Mouse (Mus musculus): ENCODE results near the gene Pla2g4f. TPM values are rescaled to one million over a fixed set of nuclear protein-coding genes. Genes with fewer than 3 reads are reported as not detected.

The Pla2g4f gene
- polyA plus RNA-seq, 1 experiment from 2014 or later, result not detected

- Histone ChIP-seq H3K4me3 (replicated peaks) (no peak overlapping the region), H3K9ac (no peak overlapping the region), H3K4me1 (no peaks in the 10 kb centered on the region), H3K27me3 (no peaks in the 10 kb centered on the region), H3K9me3 (replicated peaks) (no peaks in the 10 kb centered on the region), H3K36me3 (no peaks in the 10 kb centered on the region), H3K4me2 (no peak overlapping the region), H3K27ac (no peak overlapping the region)
- ATAC-seq (replicated peaks; ENCODE audit: low FRiP score), result no peak
- 94% methylated on average over 6 of the region's 6 CpGs for WGBS
Measured at GRCm38 (mm10) chr2:120301076-120301475, 12.9 kb downstream of the Pla2g4f start.

- Histone ChIP-seq H3K9ac (no peak overlapping the region), H3K4me3 (replicated peaks) (no peak overlapping the region), H3K27me3 (no peaks in the 10 kb centered on the region), H3K36me3 (no peaks in the 10 kb centered on the region), H3K4me1 (no peaks in the 10 kb centered on the region), H3K27ac (no peak overlapping the region), H3K4me2 (no peak overlapping the region), H3K9me3 (replicated peaks) (no peaks in the 10 kb centered on the region)
- ATAC-seq (replicated peaks; ENCODE audit: low FRiP score), result no peak
- WGBS, result 71% methylated on average over 4 of the region's 4 CpGs
Measured at GRCm38 (mm10) chr2:120299866-120300265, 14.1 kb downstream of the Pla2g4f start.

GRCm38 (mm10) chr2:120296160-120296559 lies 17.8 kb downstream of the Pla2g4f start:
- Histone ChIP-seq H3K36me3 (no peaks in the 10 kb centered on the region), H3K27ac (no peak overlapping the region), H3K9ac (no peak overlapping the region), H3K4me3 (replicated peaks) (no peak overlapping the region), H3K4me2 (no peak overlapping the region), H3K9me3 (replicated peaks) (no peaks in the 10 kb centered on the region), H3K27me3 (no peaks in the 10 kb centered on the region), H3K4me1 (no peaks in the 10 kb centered on the region)
- 9% methylated on average over 2 of the region's 2 CpGs for WGBS
- no peak for ATAC-seq (replicated peaks; ENCODE audit: low FRiP score)

GRCm38 (mm10) chr2:120291471-120292078 lies 22.4 kb downstream of the Pla2g4f start:
- no peak for ATAC-seq (replicated peaks; ENCODE audit: low FRiP score)
- H3K9me3 ChIP-seq (replicated peaks), result no peaks in the 10 kb centered on the region
- no peaks in the 10 kb centered on the region for H3K27me3 ChIP-seq
- H3K27ac ChIP-seq, result no peak overlapping the region
- no peak overlapping the region for H3K4me2 ChIP-seq
- H3K36me3 ChIP-seq, result no peaks in the 10 kb centered on the region
- WGBS, result 87% methylated on average over 8 of the region's 9 CpGs
- no peak overlapping the region for H3K9ac ChIP-seq
- no peaks in the 10 kb centered on the region for H3K4me1 ChIP-seq
- H3K4me3 ChIP-seq (replicated peaks), result no peak overlapping the region

GRCm38 (mm10) chr2:120288995-120289394 lies 25.0 kb downstream of the Pla2g4f start, which contains the start of gene Pla2g4d:
Pla2g4d (minus strand) TSS chr2:120289197.
- H3K9me3 ChIP-seq (replicated peaks), result no peaks in the 10 kb centered on the region
- H3K4me3 ChIP-seq (replicated peaks), result no peak within 1 kb of the TSS
- H3K27ac ChIP-seq, result no peak within 1 kb of the TSS
- no peaks in the 10 kb centered on the region for H3K4me1 ChIP-seq
- no peaks in the 10 kb centered on the region for H3K36me3 ChIP-seq
- H3K4me2 ChIP-seq, result no peak within 1 kb of the TSS
- ATAC-seq (replicated peaks; ENCODE audit: low FRiP score), result no peak
- H3K9ac ChIP-seq, result no peak within 1 kb of the TSS
- 68% methylated on average over 5 of the region's 5 CpGs for WGBS
- no peaks in the 10 kb centered on the region for H3K27me3 ChIP-seq

- Histone ChIP-seq H3K27me3 (no peaks in the 10 kb centered on the region), H3K27ac (no peak overlapping the region), H3K4me2 (no peak overlapping the region), H3K9ac (no peak overlapping the region), H3K9me3 (replicated peaks) (no peaks in the 10 kb centered on the region), H3K4me3 (replicated peaks) (no peak overlapping the region), H3K4me1 (no peaks in the 10 kb centered on the region), H3K36me3 (no peaks in the 10 kb centered on the region)
- no peak for ATAC-seq (replicated peaks; ENCODE audit: low FRiP score)
- WGBS, result 88% methylated on average over 3 of the region's 3 CpGs
Measured at GRCm38 (mm10) chr2:120288401-120288800, 25.6 kb downstream of the Pla2g4f start.

- no peak for ATAC-seq (replicated peaks; ENCODE audit: low FRiP score)
- Histone ChIP-seq H3K4me2 (no peak overlapping the region), H3K27me3 (no peaks in the 10 kb centered on the region), H3K9me3 (replicated peaks) (no peaks in the 10 kb centered on the region), H3K4me1 (no peaks in the 10 kb centered on the region), H3K4me3 (replicated peaks) (no peak overlapping the region), H3K36me3 (no peaks in the 10 kb centered on the region), H3K9ac (no peak overlapping the region), H3K27ac (no peak overlapping the region)
- WGBS, result 54% methylated on average over 4 of the region's 4 CpGs
Measured at GRCm38 (mm10) chr2:120285639-120286038, 28.3 kb downstream of the Pla2g4f start.

GRCm38 (mm10) chr2:120284705-120285104 lies 29.3 kb downstream of the Pla2g4f start:
- H3K4me1 ChIP-seq, result no peaks in the 10 kb centered on the region
- no peak overlapping the region for H3K4me2 ChIP-seq
- H3K27me3 ChIP-seq, result no peaks in the 10 kb centered on the region
- no peak for ATAC-seq (replicated peaks; ENCODE audit: low FRiP score)
- H3K9ac ChIP-seq, result no peak overlapping the region
- no peaks in the 10 kb centered on the region for H3K36me3 ChIP-seq
- H3K9me3 ChIP-seq (replicated peaks), result no peaks in the 10 kb centered on the region
- H3K27ac ChIP-seq, result no peak overlapping the region
- no peak overlapping the region for H3K4me3 ChIP-seq (replicated peaks)

- H3K27me3 ChIP-seq, result no peaks in the 10 kb centered on the region
- H3K4me3 ChIP-seq (replicated peaks), result no peak overlapping the region
- no peak overlapping the region for H3K4me2 ChIP-seq
- H3K27ac ChIP-seq, result no peak overlapping the region
- H3K9me3 ChIP-seq (replicated peaks), result no peaks in the 10 kb centered on the region
- no peaks in the 10 kb centered on the region for H3K4me1 ChIP-seq
- no peak overlapping the region for H3K9ac ChIP-seq
- no peak for ATAC-seq (replicated peaks; ENCODE audit: low FRiP score)
- H3K36me3 ChIP-seq, result no peaks in the 10 kb centered on the region
- WGBS, result 84% methylated on average over 5 of the region's 5 CpGs
Measured at GRCm38 (mm10) chr2:120284094-120284493, 29.9 kb downstream of the Pla2g4f start.

- Histone ChIP-seq H3K27ac (no peak overlapping the region), H3K9ac (no peak overlapping the region), H3K36me3 (no peaks in the 10 kb centered on the region), H3K9me3 (replicated peaks) (no peaks in the 10 kb centered on the region), H3K4me3 (replicated peaks) (no peak overlapping the region), H3K4me2 (no peak overlapping the region), H3K4me1 (no peaks in the 10 kb centered on the region), H3K27me3 (no peaks in the 10 kb centered on the region)
- no peak for ATAC-seq (replicated peaks; ENCODE audit: low FRiP score)
- 28% methylated on average over 6 of the region's 6 CpGs for WGBS
Measured at GRCm38 (mm10) chr2:120283550-120283949, 30.4 kb downstream of the Pla2g4f start.

- 52% methylated on average over 3 of the region's 3 CpGs for WGBS
Measured at GRCm38 (mm10) chr2:120281221-120281620, 32.7 kb downstream of the Pla2g4f start.

GRCm38 (mm10) chr2:120279961-120280360 lies 34.0 kb downstream of the Pla2g4f start:
- Histone ChIP-seq H3K4me1 (no peaks in the 10 kb centered on the region), H3K4me2 (no peak overlapping the region), H3K4me3 (replicated peaks) (no peak overlapping the region), H3K27ac (no peak overlapping the region), H3K9ac (no peak overlapping the region), H3K36me3 (no peaks in the 10 kb centered on the region), H3K9me3 (replicated peaks) (no peaks in the 10 kb centered on the region), H3K27me3 (no peaks in the 10 kb centered on the region)
- ATAC-seq (replicated peaks; ENCODE audit: low FRiP score), result no peak
- 12% methylated on average over 8 of the region's 8 CpGs for WGBS

More at GRCm38 (mm10) chr2:120281221-120281620, 32.7 kb downstream of the Pla2g4f start:
- Histone ChIP-seq H3K36me3 (no peaks in the 10 kb centered on the region), H3K27ac (no peak overlapping the region), H3K4me3 (replicated peaks) (no peak overlapping the region), H3K9ac (no peak overlapping the region), H3K27me3 (no peaks in the 10 kb centered on the region), H3K9me3 (replicated peaks) (no peaks in the 10 kb centered on the region), H3K4me2 (no peak overlapping the region), H3K4me1 (no peaks in the 10 kb centered on the region)
- no peak for ATAC-seq (replicated peaks; ENCODE audit: low FRiP score)

- 77% methylated on average over 4 of the region's 4 CpGs for WGBS
- Histone ChIP-seq H3K4me3 (replicated peaks) (no peak overlapping the region), H3K9ac (no peak overlapping the region)
Measured at GRCm38 (mm10) chr2:120276951-120277350, 37.0 kb downstream of the Pla2g4f start.

More at GRCm38 (mm10) chr2:120276951-120277350, 37.0 kb downstream of the Pla2g4f start:
- Histone ChIP-seq H3K4me1 (no peaks in the 10 kb centered on the region), H3K27ac (no peak overlapping the region), H3K9me3 (replicated peaks) (no peaks in the 10 kb centered on the region), H3K36me3 (no peaks in the 10 kb centered on the region), H3K4me2 (no peak overlapping the region), H3K27me3 (no peaks in the 10 kb centered on the region)
- ATAC-seq (replicated peaks; ENCODE audit: low FRiP score), result no peak
